Mouse (Mus musculus) limb, embryonic 15.5 days (tissue): ENCODE measurements around the gene Map1b. TPM values are rescaled to one million over a fixed set of nuclear protein-coding genes. Genes with fewer than 3 reads are reported as not detected.

Experiments used
- ATAC-seq: fragments of 200-750 bp; cut with Nextera tagmentation; 2 replicates; pipeline ENCODE4 v1.8.0; 2017; ENCODE audit warnings: low read depth, moderate TSS enrichment; ENCODE audit not compliant: insufficient number of reproducible peaks, low FRiP score, low TSS enrichment
- H3K27ac ChIP-seq: fragments of 300-500 bp; sonication (generic); 2 replicates; pipeline ENCODE4 v1.5.1; 2015; ENCODE audit warnings: moderate library complexity, mild to moderate bottlenecking, inconsistent platforms
- H3K27me3 ChIP-seq: fragments of 300-500 bp; sonication (generic); 2 replicates; pipeline ENCODE4 v1.6.1; 2015; ENCODE audit warnings: inconsistent platforms
- H3K36me3 ChIP-seq: fragments of 300-500 bp; sonication (generic); 2 replicates; pipeline ENCODE4 v1.6.1; 2015; ENCODE audit warnings: inconsistent platforms
- H3K4me1 ChIP-seq: fragments of 300-500 bp; sonication (generic); 2 replicates; pipeline ENCODE4 v1.6.1; 2015; ENCODE audit warnings: inconsistent platforms
- H3K4me2 ChIP-seq: fragments of 300-500 bp; sonication (generic); 2 replicates; pipeline ENCODE4 v1.6.1; 2015; ENCODE audit warnings: mild to moderate bottlenecking, inconsistent platforms
- H3K4me3 ChIP-seq: fragments of 300-500 bp; sonication (generic); 2 replicates; pipeline ENCODE4 v1.5.1; 2015; ENCODE audit warnings: mild to moderate bottlenecking, inconsistent platforms
- H3K9ac ChIP-seq: fragments of 300-500 bp; sonication (generic); 2 replicates; pipeline ENCODE4 v1.6.1; 2015; ENCODE audit warnings: inconsistent platforms
- H3K9me3 ChIP-seq: fragments of 300-500 bp; sonication (generic); 2 replicates; pipeline ENCODE4 v1.6.1; 2016; ENCODE audit warnings: inconsistent platforms
- WGBS: fragments of 180-500 bp; shearing (Covaris S2); methylation state at CpG from one replicate; pipeline ENCODE4 v1.1.7; 2015; 5-methylcytosine and 5-hydroxymethylcytosine counted together
- polyA plus RNA-seq: library from polyadenylated mRNA; unstranded; fragments of >200 nt; fragmentation: Nextera tagmentation; extraction: Ambion mirVana; gene quantifications from 2 replicates; pipeline ENCODE4 v1.2.1, GENCODE M21; 2015

Gene Map1b
- polyA plus RNA-seq, 1 experiment from 2014 or later, result 137 TPM

DNA sequence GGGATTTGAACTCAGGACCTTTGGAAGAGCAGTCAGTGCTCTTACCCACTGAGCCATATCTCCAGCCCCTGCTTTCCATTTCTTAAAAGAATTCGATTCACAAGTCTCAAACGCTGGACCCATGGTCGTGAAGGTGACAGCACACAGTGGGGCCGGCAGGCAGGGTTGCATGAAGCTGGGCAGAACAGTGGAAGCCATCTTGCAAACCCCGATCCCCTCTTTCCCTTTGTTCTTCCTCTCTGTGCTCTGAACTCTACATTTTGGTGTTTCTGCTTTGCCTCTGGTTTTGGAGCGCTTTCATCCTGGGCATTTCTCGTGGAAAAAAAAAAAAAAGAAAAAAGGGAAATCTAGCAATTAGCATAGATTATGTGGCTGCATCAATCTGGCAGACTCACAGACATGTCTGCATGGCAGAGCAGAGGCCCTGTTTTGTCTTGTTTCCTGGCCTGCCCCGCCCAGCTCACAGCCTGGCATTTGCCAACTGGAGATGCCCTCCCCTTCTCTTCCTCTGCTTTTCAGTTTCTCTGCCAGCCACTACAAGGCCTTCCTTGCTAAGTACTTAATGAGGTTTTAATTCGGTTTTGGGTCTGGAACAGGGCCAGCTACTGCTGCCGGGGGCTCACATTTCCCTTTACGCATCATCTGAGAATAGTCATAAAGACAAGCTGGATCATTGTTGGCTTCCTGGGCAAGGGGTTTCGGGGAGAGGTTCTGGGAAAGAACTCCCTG, 57.5 kb downstream of the Map1b start:
- Histone ChIP-seq H3K4me2 (no peak overlapping the region), H3K27me3 (no peaks in the 10 kb centered on the region), H3K4me3 (no peak overlapping the region), H3K27ac (peak overlapping the region; percentile 68; the same call in 1 of the 2 replicates), H3K9ac (no peak overlapping the region), H3K36me3 (no peaks in the 10 kb centered on the region), H3K4me1 (peaks cover 14% of the 10 kb centered on the region), H3K9me3 (no peaks in the 10 kb centered on the region)
- no peak for ATAC-seq
- 57% methylated on average over 12 of the region's 12 CpGs for WGBS

DNA sequence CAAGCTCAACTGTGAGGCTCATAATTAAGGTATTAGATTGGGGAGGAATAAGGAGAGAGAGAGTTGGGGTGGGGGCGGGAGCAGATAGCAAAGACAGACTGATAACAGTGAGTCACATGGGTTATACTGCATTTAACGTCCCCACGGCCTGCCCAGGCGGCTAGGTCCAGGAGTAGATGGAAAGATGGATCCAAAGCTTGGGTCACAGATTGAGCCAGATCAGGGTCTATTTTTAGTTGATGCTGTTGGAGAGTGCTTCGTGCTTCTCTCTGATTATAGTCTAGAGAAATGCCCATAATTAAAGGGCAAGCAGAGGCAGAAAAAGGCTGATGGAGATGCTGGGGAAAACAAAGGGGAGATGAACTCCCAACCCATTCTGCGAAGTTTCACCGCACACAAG, 61.4 kb downstream of the Map1b start:
- 84% methylated on average over 7 of the region's 7 CpGs for WGBS
- Histone ChIP-seq H3K27me3 (no peaks in the 10 kb centered on the region), H3K4me3 (no peak overlapping the region), H3K9me3 (no peaks in the 10 kb centered on the region), H3K4me1 (peaks cover 22% of the 10 kb centered on the region), H3K27ac (no peak overlapping the region), H3K9ac (no peak overlapping the region), H3K36me3 (no peaks in the 10 kb centered on the region), H3K4me2 (no peak overlapping the region)
- no peak for ATAC-seq

DNA sequence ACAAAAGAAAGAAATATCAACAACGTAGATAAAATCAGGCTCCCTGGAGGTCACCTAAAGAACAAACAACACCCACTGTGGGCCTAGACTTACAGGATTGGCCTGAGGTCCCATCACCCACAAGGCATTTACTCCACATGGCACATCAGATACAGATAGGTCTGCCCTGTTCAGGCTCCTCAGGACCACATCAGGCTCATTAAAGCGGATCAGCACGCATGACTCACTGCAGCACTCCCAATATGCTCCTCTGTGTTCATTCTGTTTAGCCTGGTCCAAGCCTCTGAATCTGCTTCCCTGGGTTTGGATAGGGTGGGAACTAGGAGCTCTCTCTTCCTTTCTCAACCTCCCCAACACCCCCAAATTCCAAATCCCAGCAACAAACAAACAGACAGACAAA, 63.9 kb downstream of the Map1b start:
- no peak overlapping the region for H3K27ac ChIP-seq
- H3K9ac ChIP-seq, result no peak overlapping the region
- ATAC-seq, result no peak
- H3K4me3 ChIP-seq, result no peak overlapping the region
- H3K9me3 ChIP-seq, result no peaks in the 10 kb centered on the region
- H3K4me1 ChIP-seq, result peaks cover 14% of the 10 kb centered on the region
- H3K27me3 ChIP-seq, result no peaks in the 10 kb centered on the region
- no peaks in the 10 kb centered on the region for H3K36me3 ChIP-seq
- WGBS, result 92% methylated on average over 3 of the region's 3 CpGs
- no peak overlapping the region for H3K4me2 ChIP-seq

DNA sequence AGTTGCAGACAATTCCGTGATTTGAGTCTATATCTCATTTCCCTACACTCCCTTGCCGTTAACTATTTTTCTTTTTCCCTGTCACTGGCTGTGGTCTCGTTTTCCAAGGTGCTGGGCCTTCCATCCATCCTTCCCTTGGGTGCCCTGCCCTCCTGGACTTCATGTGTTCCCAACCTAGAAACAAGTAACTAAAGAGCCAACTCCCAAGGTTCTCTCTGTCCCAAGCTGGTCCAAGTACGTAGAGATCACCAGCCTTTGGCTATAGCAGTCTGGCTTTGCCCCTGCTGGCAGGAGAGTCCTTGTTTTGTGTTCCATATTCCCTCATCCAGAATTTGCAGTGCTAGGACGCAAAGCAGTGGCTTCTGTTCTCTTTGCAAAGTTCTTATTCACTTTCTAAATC, 65.1 kb downstream of the Map1b start:
- WGBS, result 78% methylated on average over 5 of the region's 5 CpGs
- Histone ChIP-seq H3K27ac (no peak overlapping the region), H3K4me2 (no peak overlapping the region)

DNA sequence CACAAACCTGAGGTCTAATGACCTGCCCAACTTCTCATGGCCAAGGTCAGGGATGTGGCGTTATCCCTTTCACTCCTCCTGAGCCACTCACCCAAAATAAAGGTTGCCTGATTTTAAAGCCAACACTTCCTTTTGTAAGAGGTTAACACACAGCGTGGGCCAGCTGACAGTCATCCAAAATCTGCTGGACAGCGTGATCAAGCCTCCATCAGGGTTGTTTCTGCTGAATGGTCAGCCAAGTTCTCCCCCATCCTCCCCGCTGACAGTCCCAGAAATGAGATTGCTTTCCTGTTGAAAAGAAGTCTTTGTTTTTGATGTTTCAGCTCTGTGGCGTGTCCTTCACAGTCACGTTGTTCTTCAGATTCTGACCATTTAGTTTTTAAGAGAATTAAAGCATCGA, 65.6 kb downstream of the Map1b start:
- no peaks in the 10 kb centered on the region for H3K9me3 ChIP-seq
- no peak overlapping the region for H3K4me3 ChIP-seq
- no peak overlapping the region for H3K27ac ChIP-seq
- no peak overlapping the region for H3K4me2 ChIP-seq
- no peak overlapping the region for H3K9ac ChIP-seq
- H3K36me3 ChIP-seq, result no peaks in the 10 kb centered on the region
- H3K27me3 ChIP-seq, result no peaks in the 10 kb centered on the region
- peaks cover 17% of the 10 kb centered on the region for H3K4me1 ChIP-seq
- WGBS, result 73% methylated on average over 7 of the region's 7 CpGs
- ATAC-seq, result no peak

More for the DNA sequence above, 65.1 kb downstream of the Map1b start:
- ATAC-seq, result no peak
- Histone ChIP-seq H3K36me3 (no peaks in the 10 kb centered on the region), H3K9ac (no peak overlapping the region), H3K4me1 (peaks cover 17% of the 10 kb centered on the region), H3K27me3 (no peaks in the 10 kb centered on the region), H3K4me3 (no peak overlapping the region), H3K9me3 (no peaks in the 10 kb centered on the region)

DNA sequence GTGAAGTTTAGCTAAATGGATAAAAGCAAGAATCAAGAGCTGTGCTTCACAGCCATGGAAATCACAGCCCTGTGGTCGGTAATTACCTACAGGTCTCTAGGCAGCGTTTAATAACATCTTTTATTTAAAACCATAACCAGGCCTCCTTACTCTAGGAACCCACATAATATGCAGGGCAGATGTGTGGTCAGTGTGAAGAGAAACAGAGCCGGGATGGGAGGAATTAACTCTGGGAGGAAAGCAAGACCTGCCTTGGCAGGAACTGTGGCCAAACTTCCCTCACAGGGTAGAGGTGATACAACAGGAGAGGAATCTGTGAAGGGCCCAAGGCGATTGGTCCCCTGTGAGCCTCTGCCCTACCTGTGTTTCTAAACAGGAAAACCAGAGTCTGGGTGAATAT, 66.8 kb downstream of the Map1b start:
- WGBS, result 40% methylated on average over 4 of the region's 4 CpGs
- Histone ChIP-seq H3K4me3 (no peak overlapping the region), H3K27ac (no peak overlapping the region), H3K9ac (no peak overlapping the region), H3K36me3 (no peaks in the 10 kb centered on the region), H3K9me3 (no peaks in the 10 kb centered on the region), H3K4me2 (no peak overlapping the region), H3K27me3 (no peaks in the 10 kb centered on the region), H3K4me1 (peaks cover 23% of the 10 kb centered on the region)
- ATAC-seq, result no peak

DNA sequence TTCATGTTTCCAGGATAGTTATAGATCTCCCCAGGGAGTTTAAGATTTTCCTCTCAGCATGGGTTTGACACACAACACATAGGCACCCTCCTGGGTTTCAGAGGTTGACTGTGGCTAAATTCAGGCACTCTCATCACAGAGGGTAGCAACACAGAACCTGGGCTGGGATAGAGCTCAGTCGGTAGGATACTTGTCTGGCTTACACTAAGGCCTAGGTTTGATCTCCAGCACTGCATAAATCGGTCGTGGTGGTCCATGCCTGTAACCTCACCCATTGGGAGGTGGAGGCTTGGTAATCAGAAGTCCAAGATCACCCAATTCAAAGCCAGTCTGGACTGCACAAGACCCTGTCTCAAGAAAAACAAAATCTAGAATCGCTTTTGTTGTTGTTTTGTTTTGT, 68.1 kb downstream of the Map1b start:
- no peak for ATAC-seq
- no peak overlapping the region for H3K27ac ChIP-seq
- H3K4me3 ChIP-seq, result no peak overlapping the region
- no peak overlapping the region for H3K9ac ChIP-seq
- 69% methylated on average over 4 of the region's 4 CpGs for WGBS
- H3K4me2 ChIP-seq, result no peak overlapping the region
- peaks cover 26% of the 10 kb centered on the region for H3K4me1 ChIP-seq
- no peaks in the 10 kb centered on the region for H3K9me3 ChIP-seq
- H3K36me3 ChIP-seq, result no peaks in the 10 kb centered on the region
- no peaks in the 10 kb centered on the region for H3K27me3 ChIP-seq

DNA sequence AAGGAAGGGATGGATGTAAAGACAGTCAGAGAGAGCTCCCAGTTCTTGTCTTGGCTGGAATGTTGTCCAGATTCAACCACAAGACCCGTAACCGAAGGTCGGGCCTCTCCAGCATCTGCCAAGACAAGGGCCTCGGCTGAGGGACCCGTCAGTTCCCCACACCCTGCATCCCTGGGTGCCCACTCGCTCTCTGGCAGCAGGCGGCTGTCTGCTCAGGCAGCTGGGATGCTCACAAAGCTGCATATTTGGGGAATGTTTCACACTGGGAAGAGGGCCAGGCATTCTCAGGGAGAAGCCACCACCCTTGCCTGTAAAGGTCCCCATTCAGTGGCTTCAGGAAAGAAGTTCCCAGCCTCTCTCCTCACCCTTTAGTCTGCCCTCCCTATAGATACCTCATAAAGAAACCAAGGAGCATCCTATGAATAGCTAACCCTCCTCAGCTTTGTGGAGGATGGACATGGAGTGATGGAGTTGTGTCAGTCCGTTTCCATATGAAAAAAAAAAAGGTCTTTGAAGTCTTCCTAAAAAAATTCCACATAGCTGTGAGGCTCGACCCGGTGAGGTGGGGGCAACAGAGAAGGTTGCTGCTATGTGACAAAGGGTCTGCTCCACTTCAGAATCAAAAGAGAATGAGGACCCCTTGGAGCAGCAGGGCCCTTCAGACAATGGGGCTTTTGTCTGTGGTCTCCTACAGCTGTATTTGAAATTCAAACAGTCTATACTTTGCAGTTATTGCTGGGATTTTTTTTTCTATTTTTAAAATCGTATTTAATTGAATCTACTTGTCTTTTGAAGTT, 68.7 kb downstream of the Map1b start:
- Histone ChIP-seq H3K27ac (0 out of 2 replicates have a peak overlapping the region, but pooled peaks have one; percentile 3), H3K36me3 (no peaks in the 10 kb centered on the region), H3K9me3 (no peaks in the 10 kb centered on the region), H3K4me3 (no peak overlapping the region), H3K27me3 (no peaks in the 10 kb centered on the region), H3K4me1 (peaks cover 26% of the 10 kb centered on the region), H3K9ac (no peak overlapping the region), H3K4me2 (no peak overlapping the region)
- ATAC-seq, result no peak
- WGBS, result 40% methylated on average over 11 of the region's 11 CpGs

DNA sequence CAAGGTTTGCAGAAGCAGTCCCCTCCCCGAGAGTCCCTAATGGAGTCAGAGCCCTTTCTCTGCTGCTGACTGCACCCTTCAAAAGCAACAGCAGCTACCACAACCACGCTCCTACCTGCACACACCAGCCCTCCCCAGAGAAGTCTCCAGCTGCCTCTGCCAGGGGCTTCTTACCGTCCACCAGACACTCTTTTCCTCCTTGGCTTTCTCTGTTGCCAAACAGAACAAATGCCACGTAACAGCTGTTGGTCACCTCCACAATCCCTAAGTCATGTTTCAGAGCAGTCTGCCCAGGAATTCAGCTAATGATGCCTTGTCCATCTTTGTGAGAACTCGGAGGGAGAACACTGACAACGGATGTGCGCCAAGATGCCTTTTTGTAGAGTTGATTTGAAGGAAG, 69.3 kb downstream of the Map1b start:
- Histone ChIP-seq H3K4me1 (peaks cover 31% of the 10 kb centered on the region), H3K27ac (0 out of 2 replicates have a peak overlapping the region, but pooled peaks have one; percentile 3), H3K27me3 (no peaks in the 10 kb centered on the region), H3K4me2 (no peak overlapping the region), H3K4me3 (no peak overlapping the region), H3K9me3 (no peaks in the 10 kb centered on the region), H3K36me3 (no peaks in the 10 kb centered on the region), H3K9ac (no peak overlapping the region)
- ATAC-seq, result no peak
- 73% methylated on average over 7 of the region's 7 CpGs for WGBS

DNA sequence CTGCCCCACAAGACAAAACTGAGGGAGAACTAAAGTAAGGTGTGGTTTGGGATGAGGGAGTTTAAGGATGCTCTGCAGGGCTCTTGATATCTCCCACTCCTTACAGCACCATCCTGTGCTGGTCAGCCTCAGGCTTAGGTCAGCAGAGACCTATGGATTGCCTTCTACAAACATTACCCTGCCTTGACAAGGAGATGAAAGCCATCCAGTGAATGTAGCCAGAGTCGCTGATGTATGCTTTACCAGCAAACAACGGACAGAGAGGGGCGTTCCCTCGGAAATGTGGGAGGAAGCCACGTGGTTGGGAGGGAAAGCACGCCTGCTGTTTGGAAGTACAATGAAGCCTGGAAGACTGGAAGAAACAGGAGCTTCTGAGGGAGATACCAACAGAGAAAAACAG, 71.5 kb downstream of the Map1b start:
- WGBS, result 5% methylated on average over 6 of the region's 6 CpGs
- no peak for ATAC-seq

DNA sequence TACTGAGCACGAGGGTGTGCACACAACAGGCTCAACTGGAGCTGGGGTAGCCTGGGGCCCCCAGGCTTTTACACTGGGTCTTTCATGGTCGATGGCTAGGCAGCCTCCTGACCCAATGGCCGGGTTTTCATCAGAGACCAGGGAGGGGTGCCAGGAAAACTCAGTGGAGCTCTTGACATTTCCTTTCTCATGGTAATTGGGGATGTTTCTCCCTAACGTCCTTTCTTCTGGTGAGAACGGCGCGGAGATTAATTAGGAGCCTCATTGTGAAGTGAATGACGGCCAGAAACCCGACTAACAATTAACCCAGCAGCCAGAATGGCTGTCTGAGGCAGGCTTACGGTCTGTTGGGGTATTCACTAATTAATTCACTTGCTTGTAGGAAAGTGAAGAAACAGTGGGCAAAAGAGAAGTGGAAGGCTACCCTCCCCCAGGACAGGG, 71.9 kb downstream of the Map1b start:
- ATAC-seq, result no peak
- no peak overlapping the region for H3K27ac ChIP-seq

More for the DNA sequence above, 71.5 kb downstream of the Map1b start:
- no peak overlapping the region for H3K27ac ChIP-seq
- peaks cover 17% of the 10 kb centered on the region for H3K36me3 ChIP-seq
- H3K27me3 ChIP-seq, result no peaks in the 10 kb centered on the region
- no peaks in the 10 kb centered on the region for H3K9me3 ChIP-seq
- H3K4me2 ChIP-seq, result no peak overlapping the region
- H3K4me1 ChIP-seq, result peaks cover 28% of the 10 kb centered on the region
- no peak overlapping the region for H3K9ac ChIP-seq
- H3K4me3 ChIP-seq, result no peak overlapping the region

DNA sequence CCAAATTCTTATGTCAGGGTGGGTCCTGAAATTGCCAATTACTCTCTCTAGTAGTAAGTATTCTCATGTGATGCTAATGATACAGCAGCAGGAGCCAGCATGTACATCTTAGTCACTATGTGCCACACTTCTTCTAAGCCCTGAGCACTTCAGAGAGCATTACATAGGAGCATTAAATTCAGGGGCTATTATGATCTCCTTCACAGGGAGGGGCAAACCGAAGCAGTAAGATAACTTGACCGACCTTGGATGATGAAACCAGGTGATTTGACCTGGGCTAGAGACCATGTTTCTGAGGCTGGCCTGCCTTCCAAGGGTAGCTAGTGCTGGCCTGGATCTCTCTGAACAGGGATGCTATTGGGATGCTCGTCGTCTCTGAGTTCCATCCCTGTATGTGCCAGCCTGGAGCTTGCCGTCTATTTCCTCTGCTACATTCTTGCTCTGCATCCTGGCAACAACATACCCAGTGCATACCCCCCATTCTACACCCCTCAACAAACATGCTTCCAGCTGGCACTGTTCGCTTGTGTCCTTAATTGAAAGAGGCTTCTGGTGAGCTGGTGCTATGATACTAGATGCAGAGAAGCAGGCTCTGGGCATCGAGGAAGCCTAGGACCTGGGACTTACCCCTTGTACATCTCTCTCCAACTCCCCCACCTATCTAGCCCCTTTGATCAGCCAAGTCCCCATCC, 72.7 kb downstream of the Map1b start:
- ATAC-seq, result no peak

More for the DNA sequence above, 71.9 kb downstream of the Map1b start:
- Histone ChIP-seq H3K4me3 (no peak overlapping the region), H3K4me2 (no peak overlapping the region), H3K36me3 (peaks cover 18% of the 10 kb centered on the region), H3K9ac (no peak overlapping the region), H3K4me1 (peaks cover 25% of the 10 kb centered on the region), H3K9me3 (no peaks in the 10 kb centered on the region), H3K27me3 (no peaks in the 10 kb centered on the region)
- 29% methylated on average over 10 of the region's 10 CpGs for WGBS

More for the DNA sequence above, 72.7 kb downstream of the Map1b start:
- Histone ChIP-seq H3K4me2 (no peak overlapping the region), H3K4me1 (peaks cover 24% of the 10 kb centered on the region), H3K27me3 (no peaks in the 10 kb centered on the region), H3K27ac (no peak overlapping the region), H3K4me3 (no peak overlapping the region), H3K36me3 (peaks cover 24% of the 10 kb centered on the region), H3K9me3 (no peaks in the 10 kb centered on the region), H3K9ac (no peak overlapping the region)
- 85% methylated on average over 7 of the region's 7 CpGs for WGBS
